Mouse (Mus musculus) hindbrain, embryonic 11.5 days (tissue): Measurements from ENCODE around the gene Kti12. TPM values are rescaled to one million over a fixed set of nuclear protein-coding genes. Genes with fewer than 3 reads are reported as not detected.

ENCODE experiments used
- ATAC-seq: fragments of 200-750 bp; cut with Nextera tagmentation; 2 replicates; pipeline ENCODE4 v1.8.0; 2017; ENCODE audit warnings: mild to moderate bottlenecking, moderate TSS enrichment, moderate library complexity; ENCODE audit not compliant: low FRiP score
- DNase-seq: peaks from one replicate; pipeline ENCODE4 v3.0.0-alpha.2; 2015; ENCODE audit warnings: low spot score
- H3K27ac ChIP-seq: fragments of 300-500 bp; sonication (generic); 2 replicates; pipeline ENCODE4 v1.5.1; 2014; ENCODE audit warnings: mild to moderate bottlenecking, low read depth, low read length
- H3K27me3 ChIP-seq: fragments of 300-500 bp; sonication (generic); 2 replicates; pipeline ENCODE4 v1.6.1; 2014; ENCODE audit warnings: mild to moderate bottlenecking, low read length, moderate library complexity, mixed read lengths; ENCODE audit not compliant: control insufficient read depth, insufficient read depth
- H3K36me3 ChIP-seq: fragments of 300-500 bp; sonication (generic); 2 replicates; pipeline ENCODE4 v1.6.1; 2014; ENCODE audit warnings: mild to moderate bottlenecking, low read length, moderate library complexity, mixed read lengths; ENCODE audit not compliant: control insufficient read depth, insufficient read depth
- H3K4me1 ChIP-seq: fragments of 300-500 bp; sonication (generic); replicated peaks from 2 replicates; pipeline ENCODE4 v1.6.1; 2014; ENCODE audit warnings: low read length, mixed read lengths; ENCODE audit not compliant: control insufficient read depth, insufficient read depth
- H3K4me2 ChIP-seq: fragments of 300-500 bp; sonication (generic); replicated peaks from 2 replicates; pipeline ENCODE4 v1.6.1; 2014; ENCODE audit warnings: mild to moderate bottlenecking, low read depth, low read length
- H3K4me3 ChIP-seq: fragments of 300-500 bp; sonication (generic); 2 replicates; pipeline ENCODE4 v1.5.1; 2014; ENCODE audit warnings: low read depth, low read length
- H3K9ac ChIP-seq: fragments of 300-500 bp; sonication (generic); 2 replicates; pipeline ENCODE4 v1.6.1; 2014; ENCODE audit warnings: low read depth, low read length
- H3K9me3 ChIP-seq: fragments of 300-500 bp; sonication (generic); 2 replicates; pipeline ENCODE4 v1.6.1; 2016; ENCODE audit warnings: low read length; ENCODE audit not compliant: control insufficient read depth
- WGBS: fragments of 180-500 bp; shearing (Covaris S2); extraction: QIAGEN DNeasy Blood & Tissue Kit; methylation state at CpG from one replicate; pipeline ENCODE4 v1.1.7; 2014; 5-methylcytosine and 5-hydroxymethylcytosine counted together
- polyA plus RNA-seq: library from polyadenylated mRNA; unstranded; fragments of >200 nt; fragmentation: Nextera tagmentation; extraction: Ambion mirVana; gene quantifications from 2 replicates; pipeline ENCODE4 v1.2.1, GENCODE M21; 2014

The Kti12 gene
- polyA plus RNA-seq = 40.5 and 44.1 TPM in 2 replicates

- Histone ChIP-seq H3K4me1 (peaks cover 3% of the 10 kb centered on the region; the same call in 1 of the 2 replicates), H3K9ac (peak within 1 kb of the TSS; percentile 77), H3K27ac (peak within 1 kb of the TSS; percentile 77), H3K4me2 (peak within 1 kb of the TSS; percentile 95), H3K4me3 (peak within 1 kb of the TSS; percentile 94), H3K27me3 (no peaks in the 10 kb centered on the region), H3K9me3 (no peaks in the 10 kb centered on the region), H3K36me3 (no peaks in the 10 kb centered on the region)
- under 1% methylated on average over 77 of the region's 77 CpGs for WGBS
- DNase-seq = peak; percentile 84
- ATAC-seq = peak; percentile 85
Measured at GRCm38 (mm10) chr4:108847715-108848504, at the start of gene Kti12. Gene Kti12 (plus strand): TSS chr4:108847785.

GRCm38 (mm10) chr4:108798083-108798830, 49.3 kb upstream of the Kti12 start:
- DNase-seq = peak; percentile 80
- no peaks in the 10 kb centered on the region for H3K27me3 ChIP-seq
- WGBS = 67% methylated on average over 2 of the region's 2 CpGs

GRCm38 (mm10) chr4:108803535-108803934, 44.0 kb upstream of the Kti12 start:
- Histone ChIP-seq H3K9ac (no peak overlapping the region), H3K4me1 (no peaks in the 10 kb centered on the region), H3K27ac (no peak overlapping the region), H3K27me3 (no peaks in the 10 kb centered on the region), H3K4me2 (no peak overlapping the region), H3K9me3 (no peaks in the 10 kb centered on the region), H3K36me3 (no peaks in the 10 kb centered on the region), H3K4me3 (no peak overlapping the region)
- no peak for DNase-seq
- WGBS = 86% methylated on average over 2 of the region's 2 CpGs
- ATAC-seq = no peak

More at GRCm38 (mm10) chr4:108798083-108798830, 49.3 kb upstream of the Kti12 start:
- Histone ChIP-seq H3K4me1 (no peaks in the 10 kb centered on the region), H3K27ac (no peak overlapping the region), H3K9me3 (no peaks in the 10 kb centered on the region), H3K4me2 (no peak overlapping the region), H3K9ac (no peak overlapping the region), H3K4me3 (no peak overlapping the region), H3K36me3 (no peaks in the 10 kb centered on the region)
- peak; percentile 83 for ATAC-seq

GRCm38 (mm10) chr4:108811142-108811541, 36.4 kb upstream of the Kti12 start:
- DNase-seq = no peak
- no peaks in the 10 kb centered on the region for H3K9me3 ChIP-seq
- H3K4me2 ChIP-seq = no peak overlapping the region
- WGBS = 72% methylated on average over 4 of the region's 4 CpGs
- H3K27me3 ChIP-seq = no peaks in the 10 kb centered on the region
- no peak overlapping the region for H3K27ac ChIP-seq
- no peak overlapping the region for H3K4me3 ChIP-seq
- H3K36me3 ChIP-seq = no peaks in the 10 kb centered on the region; the same call in 1 of the 2 replicates
- no peak for ATAC-seq
- H3K9ac ChIP-seq = no peak overlapping the region
- H3K4me1 ChIP-seq = no peaks in the 10 kb centered on the region

GRCm38 (mm10) chr4:108811550-108811949, 36.0 kb upstream of the Kti12 start:
- WGBS = 71% methylated on average over 6 of the region's 6 CpGs
- no peaks in the 10 kb centered on the region for H3K9me3 ChIP-seq
- H3K4me1 ChIP-seq = no peaks in the 10 kb centered on the region
- DNase-seq = no peak
- H3K4me2 ChIP-seq = no peak overlapping the region
- H3K27me3 ChIP-seq = no peaks in the 10 kb centered on the region
- no peak for ATAC-seq
- H3K27ac ChIP-seq = no peak overlapping the region
- H3K4me3 ChIP-seq = no peak overlapping the region
- no peaks in the 10 kb centered on the region; the same call in 1 of the 2 replicates for H3K36me3 ChIP-seq
- no peak overlapping the region for H3K9ac ChIP-seq

GRCm38 (mm10) chr4:108825677-108826076, 21.9 kb upstream of the Kti12 start:
- no peaks in the 10 kb centered on the region for H3K27me3 ChIP-seq
- no peaks in the 10 kb centered on the region for H3K4me1 ChIP-seq
- H3K36me3 ChIP-seq = peaks cover 7% of the 10 kb centered on the region
- DNase-seq (no peak), ATAC-seq (no peak)
- no peak overlapping the region for H3K4me2 ChIP-seq
- no peak overlapping the region for H3K9ac ChIP-seq
- no peak overlapping the region for H3K4me3 ChIP-seq
- 97% methylated on average over 3 of the region's 3 CpGs for WGBS
- no peak overlapping the region for H3K27ac ChIP-seq
- H3K9me3 ChIP-seq = no peaks in the 10 kb centered on the region

- H3K9ac ChIP-seq = no peak overlapping the region
- no peak overlapping the region for H3K4me2 ChIP-seq
- H3K9me3 ChIP-seq = no peaks in the 10 kb centered on the region
- peaks cover 7% of the 10 kb centered on the region for H3K36me3 ChIP-seq
- no peak for ATAC-seq
- DNase-seq = no peak
- no peak overlapping the region for H3K27ac ChIP-seq
- H3K27me3 ChIP-seq = no peaks in the 10 kb centered on the region
- no peaks in the 10 kb centered on the region for H3K4me1 ChIP-seq
- WGBS = 92% methylated on average over 1 of the region's 1 CpGs
- H3K4me3 ChIP-seq = no peak overlapping the region
Measured at GRCm38 (mm10) chr4:108826096-108826495, 21.5 kb upstream of the Kti12 start.

GRCm38 (mm10) chr4:108826643-108827042, 20.9 kb upstream of the Kti12 start:
- Histone ChIP-seq H3K9ac (no peak overlapping the region), H3K4me2 (no peak overlapping the region), H3K9me3 (no peaks in the 10 kb centered on the region), H3K4me1 (no peaks in the 10 kb centered on the region), H3K36me3 (peaks cover 7% of the 10 kb centered on the region), H3K4me3 (no peak overlapping the region), H3K27ac (no peak overlapping the region), H3K27me3 (no peaks in the 10 kb centered on the region)
- DNase-seq = no peak
- 90% methylated on average over 2 of the region's 2 CpGs for WGBS
- no peak for ATAC-seq
